Mouse (Mus musculus) heart, adult 2 months (tissue): ENCODE data around the gene Plcd1. TPM values are rescaled to one million over a fixed set of nuclear protein-coding genes. Genes with fewer than 3 reads are reported as not detected.

Source experiments
- DNase-seq, 2 experiments: peaks; one replicate each; pipeline ENCODE4 v3.0.0; 2021
- H3K27ac ChIP-seq: fragments of 200-600 bp; 2 replicates; pipeline ENCODE4 v1.8.1; 2022
- H3K27me3 ChIP-seq: fragments of 200-500 bp; 2 replicates; pipeline ENCODE4 v1.6.1; 2012; ENCODE audit warnings: mild to moderate bottlenecking, low read length, inconsistent platforms, mixed read lengths; ENCODE audit not compliant: control insufficient read depth, insufficient read depth
- H3K36me3 ChIP-seq: fragments of 200-500 bp; 2 replicates; pipeline ENCODE4 v1.6.1; 2012; ENCODE audit warnings: low read length, inconsistent platforms; ENCODE audit not compliant: control insufficient read depth, insufficient read depth
- H3K4me1 ChIP-seq: fragments of 200-500 bp; 2 replicates; pipeline ENCODE4 v1.6.1; 2011; ENCODE audit warnings: low read length; ENCODE audit not compliant: control insufficient read depth, insufficient read depth
- H3K4me3 ChIP-seq: fragments of 200-600 bp; 2 replicates; pipeline ENCODE4 v1.8.1; 2022
- H3K79me2 ChIP-seq: fragments of 200-500 bp; replicated peaks from 2 replicates; pipeline ENCODE4 v1.6.1; 2012; ENCODE audit warnings: mild to moderate bottlenecking, inconsistent platforms, low read length, moderate library complexity, mixed read lengths; ENCODE audit not compliant: control insufficient read depth, insufficient read depth
- H3K9ac ChIP-seq: fragments of 200-500 bp; 2 replicates; pipeline ENCODE4 v1.6.1; 2012; ENCODE audit warnings: low read depth, mild to moderate bottlenecking, control low read depth, inconsistent platforms, low read length, mixed read lengths
- CTCF ChIP-seq: fragments of 200-600 bp; IDR thresholded peaks from 2 replicates; pipeline ENCODE4 v1.8.1; 2022; ENCODE audit warnings: antibody characterized with exemption, mild to moderate bottlenecking, moderate library complexity
- EP300 ChIP-seq: fragments of 200-500 bp; IDR thresholded peaks from 2 replicates; pipeline ENCODE4 v1.6.1; 2011; ENCODE audit warnings: low read depth, low read length, control low read depth; ENCODE audit not compliant: insufficient read depth
- POLR2A ChIP-seq: fragments of 200-500 bp; IDR thresholded peaks from 2 replicates; pipeline ENCODE4 v1.6.1; 2011; ENCODE audit warnings: mild to moderate bottlenecking, low read depth, low read length, control low read depth; ENCODE audit not compliant: insufficient read depth
- WGBS: fragments of 180-500 bp; shearing (Covaris S2); methylation state at CpG from one replicate; pipeline ENCODE4 v1.1.7; 2018; 5-methylcytosine and 5-hydroxymethylcytosine counted together
- intact Hi-C: fragments of 180-260 bp; cut with DNase I; formaldehyde crosslinking; loops from one replicate; pipeline ENCODE4 v1.15.1; 2025
- polyA plus RNA-seq: library from polyadenylated mRNA; depleted of rRNA; stranded (reverse); fragments of >200 nt; gene quantifications from 2 replicates; pipeline ENCODE4 v1.2.3, GENCODE M21; 2012
- total RNA-seq, 2 experiments: library from RNA; stranded (reverse); gene quantifications; 2 replicates each; pipeline ENCODE4 v1.2.3; 2021

Gene Plcd1
- total and polyA plus RNA-seq, 3 experiments: 14.5 to 32.2 (median 16.6) TPM

DNA sequence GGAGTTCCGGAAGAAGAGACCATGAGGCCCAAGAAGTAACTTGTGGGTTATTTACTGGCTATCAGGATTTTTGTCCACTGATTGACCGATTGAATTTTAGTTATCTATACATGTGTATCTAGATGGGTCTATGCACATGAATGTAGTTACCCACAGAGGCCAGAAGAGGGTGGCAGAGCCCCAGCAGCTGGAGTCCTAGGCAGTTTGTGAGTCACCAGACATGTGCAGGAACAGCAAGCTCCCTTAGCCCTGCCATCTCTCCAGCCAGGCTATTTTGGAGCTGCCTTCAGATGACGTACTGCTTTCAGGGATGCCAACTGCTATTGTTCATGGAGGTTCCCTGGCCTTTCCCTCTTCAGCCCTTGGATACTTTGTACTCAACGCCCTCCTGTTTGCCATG lies 14.3 kb upstream of the Plcd1 start:
- no peak overlapping the region for H3K4me3 ChIP-seq
- no peaks in the 10 kb centered on the region for H3K79me2 ChIP-seq
- no peak overlapping the region for H3K27ac ChIP-seq
- no peak overlapping the region for H3K9ac ChIP-seq
- DNase-seq: peak in 1 of 2 experiments; percentile 46
- intact Hi-C loops: loop anchor here (10.0 kb wide), 1 partner anchor 237 kb away; the partner anchor contains the start of gene Myd88
- H3K27me3 ChIP-seq: no peaks in the 10 kb centered on the region
- WGBS: 74% methylated on average over 4 of the region's 4 CpGs
- no peaks in the 10 kb centered on the region for H3K4me1 ChIP-seq
- TF ChIP-seq POLR2A: no peak
- TF ChIP-seq CTCF: peak; percentile 70
- H3K36me3 ChIP-seq: no peaks in the 10 kb centered on the region

DNA sequence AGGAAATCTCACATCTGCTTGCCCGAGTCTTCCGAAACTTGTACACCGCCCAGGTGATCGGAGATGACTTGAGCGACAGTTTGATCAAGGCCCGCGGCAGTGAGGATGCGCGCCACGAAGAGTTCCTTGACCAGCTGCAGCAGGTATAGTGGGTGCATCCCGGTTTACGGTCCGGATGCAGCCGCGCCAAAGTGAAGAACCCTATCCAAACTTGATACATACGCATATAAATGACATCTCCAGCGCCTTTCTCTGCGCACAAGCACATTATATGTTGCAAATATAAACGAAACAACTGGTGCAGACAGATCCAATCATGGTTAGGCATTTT lies 9.4 kb upstream of the Plcd1 start:
- H3K4me3 ChIP-seq: peak overlapping the region; percentile 88
- no peaks in the 10 kb centered on the region for H3K27me3 ChIP-seq
- H3K9ac ChIP-seq: peak overlapping the region; percentile 7
- WGBS: 3% methylated on average over 19 of the region's 19 CpGs
- H3K79me2 ChIP-seq: no peaks in the 10 kb centered on the region
- no peak for DNase-seq
- TF ChIP-seq EP300 (no peak), CTCF (no peak), POLR2A (no peak)
- peak overlapping the region; percentile 10; the same call in 1 of the 2 replicates for H3K27ac ChIP-seq
- intact Hi-C loops: loop anchor here (10.0 kb wide), 1 partner anchor 242 kb away; the partner anchor contains the start of gene Myd88
- no peaks in the 10 kb centered on the region for H3K4me1 ChIP-seq
- no peaks in the 10 kb centered on the region for H3K36me3 ChIP-seq

DNA sequence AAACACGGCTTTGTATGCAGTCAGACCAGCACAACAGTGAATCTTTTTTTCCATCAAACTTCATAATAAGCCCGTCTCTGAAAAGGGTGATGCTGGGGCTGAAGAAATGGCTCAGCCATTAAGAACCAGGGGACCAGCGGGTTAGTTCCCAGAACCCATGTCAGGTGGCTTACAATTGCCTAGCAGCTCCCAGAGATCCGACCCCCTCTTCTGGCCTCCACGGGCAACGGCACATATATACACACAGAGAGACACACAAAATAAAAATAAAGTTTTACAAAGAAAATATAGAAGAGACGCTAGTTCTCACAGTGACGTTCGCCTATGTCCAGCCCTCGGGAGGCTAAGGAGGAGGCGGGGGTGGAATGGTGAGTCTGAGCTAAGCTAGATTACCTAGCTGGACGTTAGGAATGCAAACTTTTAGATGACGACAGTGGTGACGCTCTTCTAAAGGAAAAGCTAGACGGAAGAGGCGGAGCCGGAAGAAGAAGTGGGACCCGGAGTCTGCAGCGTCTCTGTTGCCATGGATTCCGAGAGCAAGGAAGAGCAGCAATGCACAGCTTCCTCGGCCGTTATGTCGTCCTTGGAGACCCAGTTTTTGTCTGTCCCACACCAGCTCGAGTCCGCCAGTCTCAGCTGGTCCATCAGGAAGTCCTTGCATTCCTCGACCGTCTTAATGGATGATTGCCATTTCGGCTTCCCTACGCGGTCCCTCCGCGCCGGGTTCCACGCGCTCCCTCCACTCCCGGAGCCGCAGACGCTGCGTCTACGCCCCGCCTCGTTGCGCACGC lies 8.9 kb upstream of the Plcd1 start, which contains the start of gene Dlec1:
Gene Dlec1, plus strand, starts transcription at position 487 of the 791 bp plus-strand sequence.
- intact Hi-C loops: loop anchor here (10.0 kb wide), 1 partner anchor 243 kb away; the partner anchor contains the start of gene Myd88

DNA sequence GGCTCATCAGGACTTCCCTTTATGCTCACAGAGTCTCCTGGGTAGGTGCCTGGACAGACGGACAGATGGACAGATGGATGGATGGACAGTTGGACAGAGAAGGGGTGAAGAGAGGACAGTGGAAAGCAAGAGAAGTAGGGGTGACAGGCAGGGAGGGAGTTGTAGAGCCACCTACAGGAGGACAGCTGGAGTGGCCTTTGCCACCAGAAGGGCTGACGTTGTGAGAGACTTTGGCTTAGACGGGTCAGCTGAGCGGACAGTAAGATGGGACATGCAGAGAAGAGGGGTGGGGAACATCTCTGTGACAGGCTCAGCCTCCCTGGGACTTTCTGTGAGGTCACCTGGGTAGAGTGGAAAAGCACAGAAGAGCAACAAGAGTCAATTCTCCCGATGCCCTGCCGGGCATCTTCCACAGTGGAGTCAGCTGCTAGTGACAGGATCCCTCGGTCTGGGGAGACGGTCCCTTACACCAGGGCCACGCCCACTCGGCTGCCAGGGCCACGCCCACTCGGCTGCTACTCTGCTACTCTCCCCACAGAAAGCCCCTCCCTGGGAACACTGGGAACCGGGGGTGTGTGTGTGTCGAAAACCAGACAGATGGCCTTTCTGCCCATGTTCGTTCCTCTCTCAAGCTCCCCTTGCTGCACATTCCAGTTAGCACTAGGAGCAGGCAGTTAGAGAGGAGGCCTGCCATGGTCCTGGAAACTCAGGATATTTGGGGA lies 7.0 kb upstream of the Plcd1 start:
- 13% methylated on average over 15 of the region's 15 CpGs for WGBS
- Histone ChIP-seq H3K79me2 (no peaks in the 10 kb centered on the region), H3K4me1 (no peaks in the 10 kb centered on the region), H3K4me3 (no peak overlapping the region), H3K27me3 (no peaks in the 10 kb centered on the region), H3K36me3 (no peaks in the 10 kb centered on the region), H3K9ac (no peak overlapping the region), H3K27ac (no peak overlapping the region)
- DNase-seq: peak in 1 of 2 experiments; percentile 22
- TF ChIP-seq POLR2A: no peak
- TF ChIP-seq CTCF: peak; percentile 14; the same call in 1 of the 2 replicates
- intact Hi-C loops: loop anchor here (10.0 kb wide), 1 partner anchor 244 kb away; the partner anchor contains the start of gene Myd88

More for the DNA sequence above, 8.9 kb upstream of the Plcd1 start, which contains the start of gene Dlec1:
- no peak for TF ChIP-seq EP300
- TF ChIP-seq POLR2A: peak; percentile 65
- TF ChIP-seq CTCF: peak; percentile 53
- Histone ChIP-seq H3K27ac (peak within 1 kb of the TSS; percentile 75), H3K36me3 (no peaks in the 10 kb centered on the region), H3K4me3 (peak within 1 kb of the TSS; percentile 88), H3K9ac (peak within 1 kb of the TSS; percentile 46), H3K4me1 (no peaks in the 10 kb centered on the region), H3K79me2 (no peaks in the 10 kb centered on the region), H3K27me3 (no peaks in the 10 kb centered on the region)
- peak; percentile 75 to 85 for DNase-seq
- 3% methylated on average over 44 of the region's 44 CpGs for WGBS

DNA sequence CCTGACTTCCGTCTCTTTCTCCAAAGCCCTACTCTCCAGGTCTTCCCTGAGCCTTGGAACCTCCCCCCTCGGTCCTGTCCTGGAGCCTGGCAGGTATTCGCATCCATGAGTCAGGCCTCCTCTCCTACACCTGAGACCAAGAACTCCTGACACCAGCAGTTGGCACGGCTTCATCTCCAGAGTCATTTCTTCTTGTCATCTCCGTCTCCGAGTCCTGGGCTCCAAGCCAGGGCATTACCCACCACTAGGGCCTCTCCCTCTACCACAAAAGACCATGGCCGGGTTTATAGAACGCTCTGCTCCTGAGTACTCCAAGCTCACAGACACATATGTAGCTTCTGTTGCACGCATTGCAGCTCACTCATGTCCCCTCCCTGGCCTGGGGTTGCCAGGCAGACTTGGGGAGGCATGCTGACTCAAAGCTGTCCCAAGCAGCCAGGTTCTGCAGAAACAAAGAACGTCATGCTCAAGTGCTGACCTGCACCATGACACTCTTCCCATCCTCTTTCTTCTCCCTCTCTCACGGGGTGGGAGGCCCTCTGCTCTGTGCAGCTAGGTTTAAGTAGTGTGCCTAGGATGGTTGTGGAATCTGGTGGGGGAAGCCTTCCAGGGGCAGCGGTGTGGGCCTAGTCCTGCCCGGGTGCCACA lies 1.3 kb upstream of the Plcd1 start:
- Histone ChIP-seq H3K4me1 (peaks cover 7% of the 10 kb centered on the region), H3K27me3 (no peaks in the 10 kb centered on the region), H3K4me3 (no peak overlapping the region), H3K36me3 (no peaks in the 10 kb centered on the region; the same call in 1 of the 2 replicates), H3K27ac (no peak overlapping the region), H3K79me2 (no peaks in the 10 kb centered on the region), H3K9ac (no peak overlapping the region)
- TF ChIP-seq EP300: no peak
- no peak for TF ChIP-seq CTCF
- TF ChIP-seq POLR2A: no peak
- DNase-seq: no peak
- intact Hi-C loops: no loop called here
- 91% methylated on average over 13 of the region's 13 CpGs for WGBS
